14 mouse cellular contexts compared by ENCODE assay signal in genomic region chr10:95615849-95616650, GRCm38 (mm10). TPM values are rescaled to one million over a fixed set of nuclear protein-coding genes. Genes with fewer than 3 reads are reported as not detected.
A peak's percentile ranks its signal among the peaks of the same experiment; 100 is the strongest.
DNase-seq lines count a peak whose midpoint lies in the region; ATAC-seq and TF ChIP-seq lines count a peak whose summit lies in the region.
"Had no signal": no experiment of that assay in that cellular context is flagged by ENCODE, and none has a peak within 500 bp of the region (broad histone marks: within the 10 kb centered on the region; RNA-seq: fewer than 3 reads in every experiment).

No protein-coding gene starts in this region.

- 0 out of 2 replicates have a peak overlapping the region, but pooled peaks have one; percentile 10 for H3K27ac ChIP-seq in heart, embryonic 10.5 days
- H3K27ac ChIP-seq in heart, embryonic 11.5 days (ENCODE audit: low read depth, low read length): no peak overlapping the region
- H3K27ac ChIP-seq in ES-Bruce4 (ENCODE audit: insufficient read depth, low read length): no peak overlapping the region
- H3K27ac ChIP-seq in limb, embryonic 14.5 days (replicated peaks; ENCODE audit: low read depth, low read length): no peak overlapping the region
- H3K27ac ChIP-seq in stomach, postnatal 0 days (replicated peaks): no peak overlapping the region
- H3K27ac ChIP-seq: embryonic facial prominence, embryonic 13.5 days; heart, embryonic 15.5 days; hindbrain, embryonic 14.5 days had no signal

- TF ChIP-seq POLR2A in ES-Bruce4 (IDR thresholded peaks at IDR 0.05; ENCODE audit: insufficient read depth, low read length): no peak
- no peak for TF ChIP-seq POLR2A in limb, embryonic 14.5 days (IDR thresholded peaks at IDR 0.05; ENCODE audit: borderline replicate concordance, extremely low read depth, insufficient read depth, insufficient read length)

- no peaks in the 10 kb centered on the region for H3K36me3 ChIP-seq in heart, embryonic 10.5 days
- no peaks in the 10 kb centered on the region for H3K36me3 ChIP-seq in heart, embryonic 11.5 days (ENCODE audit: control insufficient read depth, insufficient read depth, low read length)
- no peaks in the 10 kb centered on the region for H3K36me3 ChIP-seq in ES-Bruce4 (ENCODE audit: control insufficient read depth, insufficient read depth, low read length, poor library complexity, severe bottlenecking)
- H3K36me3 ChIP-seq in limb, embryonic 14.5 days (ENCODE audit: control insufficient read depth, insufficient read depth, low read length): no peaks in the 10 kb centered on the region
- H3K36me3 ChIP-seq in stomach, postnatal 0 days (ENCODE audit: control insufficient read depth, insufficient read depth, low read length): no peaks in the 10 kb centered on the region
- H3K36me3 ChIP-seq: embryonic facial prominence, embryonic 13.5 days; heart, embryonic 15.5 days had no signal

- H3K9ac ChIP-seq in heart, embryonic 11.5 days (ENCODE audit: low read depth, low read length): no peak overlapping the region
- peak overlapping the region; percentile 55 for H3K9ac ChIP-seq in ES-Bruce4 (ENCODE audit: low read depth, poor library complexity, severe bottlenecking)
- no peak overlapping the region for H3K9ac ChIP-seq in limb, embryonic 14.5 days (ENCODE audit: low read depth, low read length, severe bottlenecking)
- H3K9ac ChIP-seq in stomach, postnatal 0 days (ENCODE audit: low read length): no peak overlapping the region
- H3K9ac ChIP-seq: embryonic facial prominence, embryonic 13.5 days; heart, embryonic 15.5 days; hindbrain, embryonic 14.5 days had no signal

- no peak for DNase-seq in heart, embryonic 10.5 days (ENCODE audit: low spot score)
- peak; percentile 30 for DNase-seq in CD4-positive helper T cell, adult 2 months (ENCODE audit: low read depth, low spot score)
- peak; percentile 27 for DNase-seq in limb, embryonic 14.5 days (ENCODE audit: low spot score)
- DNase-seq in thymus, postnatal 36 days: no peak
- no peak for DNase-seq in stomach, postnatal 0 days (ENCODE audit: low spot score)
- DNase-seq: gastrocnemius, postnatal 14 days; lung, adult 2 months; thymus, postnatal 14 days had no signal

- no peaks in the 10 kb centered on the region for H3K9me3 ChIP-seq in heart, embryonic 10.5 days
- no peaks in the 10 kb centered on the region for H3K9me3 ChIP-seq in heart, embryonic 11.5 days (replicated peaks; ENCODE audit: control insufficient read depth, low read length)
- H3K9me3 ChIP-seq in ES-Bruce4 (replicated peaks; ENCODE audit: control insufficient read depth, insufficient read depth, low read length, poor library complexity, severe bottlenecking): no peaks in the 10 kb centered on the region
- H3K9me3 ChIP-seq in limb, embryonic 14.5 days (ENCODE audit: control insufficient read depth, low read length): no peaks in the 10 kb centered on the region
- no peaks in the 10 kb centered on the region for H3K9me3 ChIP-seq in stomach, postnatal 0 days (ENCODE audit: control insufficient read depth, low read length)
- H3K9me3 ChIP-seq: embryonic facial prominence, embryonic 13.5 days; heart, embryonic 15.5 days; megakaryocyte, embryonic 14.5 days had no signal

- 0 out of 2 replicates have a peak overlapping the region, but pooled peaks have one; percentile 3 for H3K4me3 ChIP-seq in heart, embryonic 10.5 days
- H3K4me3 ChIP-seq in heart, embryonic 11.5 days (ENCODE audit: low read depth, low read length): no peak overlapping the region
- peak overlapping the region; percentile 35; the same call in 1 of the 2 replicates for H3K4me3 ChIP-seq in ES-Bruce4 (ENCODE audit: low read depth, low read length)
- H3K4me3 ChIP-seq in limb, embryonic 14.5 days (replicated peaks; ENCODE audit: low read length): no peak overlapping the region
- no peak overlapping the region for H3K4me3 ChIP-seq in stomach, postnatal 0 days (ENCODE audit: low read depth, low read length)
- H3K4me3 ChIP-seq: embryonic facial prominence, embryonic 13.5 days; heart, embryonic 15.5 days; megakaryocyte, embryonic 14.5 days had no signal

- no peak for TF ChIP-seq CTCF in ES-Bruce4 (IDR thresholded peaks at IDR 0.05; ENCODE audit: low read depth, low read length)
- no peak for TF ChIP-seq CTCF in stomach, postnatal 0 days (IDR thresholded peaks at IDR 0.05; ENCODE audit: low read depth)

- H3K4me2 ChIP-seq in heart, embryonic 11.5 days: no peak overlapping the region
- 0 out of 2 replicates have a peak overlapping the region, but pooled peaks have one; percentile 3 for H3K4me2 ChIP-seq in limb, embryonic 14.5 days (replicated peaks; ENCODE audit: low read depth, low read length, severe bottlenecking)
- H3K4me2 ChIP-seq in stomach, postnatal 0 days (replicated peaks; ENCODE audit: low read depth): no peak overlapping the region
- H3K4me2 ChIP-seq: embryonic facial prominence, embryonic 13.5 days; heart, embryonic 15.5 days; hindbrain, embryonic 14.5 days had no signal

- H3K4me1 ChIP-seq in heart, embryonic 10.5 days: peaks cover 7% of the 10 kb centered on the region
- peaks cover 4% of the 10 kb centered on the region for H3K4me1 ChIP-seq in heart, embryonic 11.5 days (ENCODE audit: control insufficient read depth, insufficient read depth, low read length)
- peaks cover 4% of the 10 kb centered on the region for H3K4me1 ChIP-seq in ES-Bruce4 (ENCODE audit: control insufficient read depth, insufficient read depth, low read length)
- H3K4me1 ChIP-seq in limb, embryonic 14.5 days (ENCODE audit: control insufficient read depth, insufficient read depth, low read length): peaks cover 6% of the 10 kb centered on the region; the same call in 1 of the 2 replicates
- no peaks in the 10 kb centered on the region for H3K4me1 ChIP-seq in stomach, postnatal 0 days (replicated peaks; ENCODE audit: control insufficient read depth, insufficient read depth)

- 66% methylated on average over 25 of the region's 25 CpGs for WGBS in heart, embryonic 10.5 days
- WGBS in heart, embryonic 11.5 days (ENCODE audit: insufficient replicate concordance): 67% methylated on average over 25 of the region's 25 CpGs
- 72% methylated on average over 25 of the region's 25 CpGs for WGBS in limb, embryonic 14.5 days
- 72% methylated on average over 25 of the region's 25 CpGs for WGBS in stomach, postnatal 0 days

- no peaks in the 10 kb centered on the region; the same call in 1 of the 2 replicates for H3K27me3 ChIP-seq in heart, embryonic 10.5 days (ENCODE audit: insufficient read depth, poor library complexity, severe bottlenecking)
- H3K27me3 ChIP-seq in heart, embryonic 11.5 days (ENCODE audit: control insufficient read depth, insufficient read depth, low read length): no peaks in the 10 kb centered on the region
- H3K27me3 ChIP-seq in ES-Bruce4 (ENCODE audit: control insufficient read depth, insufficient read depth, low read length, poor library complexity, severe bottlenecking): no peaks in the 10 kb centered on the region
- no peaks in the 10 kb centered on the region for H3K27me3 ChIP-seq in limb, embryonic 14.5 days (ENCODE audit: control insufficient read depth, insufficient read depth, low read length)
- H3K27me3 ChIP-seq in stomach, postnatal 0 days (ENCODE audit: control insufficient read depth, insufficient read depth, low read length): no peaks in the 10 kb centered on the region
- H3K27me3 ChIP-seq: embryonic facial prominence, embryonic 13.5 days; heart, embryonic 15.5 days had no signal

- no peak for TF ChIP-seq EP300 in ES-Bruce4 (IDR thresholded peaks at IDR 0.05; ENCODE audit: insufficient read depth, low read depth, low read length)
- no peak for TF ChIP-seq EP300 in stomach, postnatal 0 days (optimal IDR thresholded peaks at IDR 0.05)

- ATAC-seq in heart, embryonic 11.5 days (replicated peaks; ENCODE audit: insufficient number of reproducible peaks, low FRiP score, low TSS enrichment): no peak
- no peak; the same call in 1 of the 2 replicates for ATAC-seq in limb, embryonic 14.5 days (ENCODE audit: low FRiP score, low read depth)
- no peak for ATAC-seq in stomach, postnatal 0 days (ENCODE audit: low FRiP score, low TSS enrichment)

RNA-seq across cellular contexts. Expression of gene Nudt4, which starts 52.1 kb away (rescaled TPM):
- 92.7 and 104 TPM in 2 replicates for polyA plus RNA-seq in heart, embryonic 10.5 days (2016; fragmentation: Nextera tagmentation; extraction: Ambion mirVana)
- 134 and 147 TPM in 2 replicates for polyA plus RNA-seq in heart, embryonic 11.5 days (2014; fragmentation: Nextera tagmentation; extraction: Ambion mirVana)
- polyA plus RNA-seq in ES-Bruce4 (2011; ENCODE audit: insufficient read depth, insufficient read length, low read depth, missing spikeins): 128 and 133 TPM in 2 replicates
- 58.7 and 64.7 TPM in 2 replicates for polyA plus RNA-seq in limb, embryonic 14.5 days (2012; rRNA removed)
- 108 and 121 TPM in 2 replicates for polyA plus RNA-seq in limb, embryonic 14.5 days (2014; fragmentation: Nextera tagmentation; extraction: Ambion mirVana)
- polyA plus RNA-seq in stomach, postnatal 0 days (2015; fragmentation: Nextera tagmentation; extraction: Ambion mirVana): 46.1 and 47.5 TPM in 2 replicates

RNA-seq across cellular contexts. Expression of gene Anapc15-ps, which starts 57.2 kb away (rescaled TPM):
- polyA plus RNA-seq in heart, embryonic 10.5 days (2016; fragmentation: Nextera tagmentation; extraction: Ambion mirVana): not detected in 2 replicates
- not detected in 2 replicates for polyA plus RNA-seq in heart, embryonic 11.5 days (2014; fragmentation: Nextera tagmentation; extraction: Ambion mirVana)
- 3.4 TPM in 1 of 2 replicates, not detected in the other for polyA plus RNA-seq in ES-Bruce4 (2011; ENCODE audit: insufficient read depth, insufficient read length, low read depth, missing spikeins)
- polyA plus RNA-seq in limb, embryonic 14.5 days (2012; rRNA removed): 0.31 TPM in 1 of 2 replicates, not detected in the other
- not detected in 2 replicates for polyA plus RNA-seq in limb, embryonic 14.5 days (2014; fragmentation: Nextera tagmentation; extraction: Ambion mirVana)
- polyA plus RNA-seq in stomach, postnatal 0 days (2015; fragmentation: Nextera tagmentation; extraction: Ambion mirVana): not detected in 2 replicates
- polyA plus RNA-seq: embryonic facial prominence, embryonic 13.5 days; heart, embryonic 15.5 days; hindbrain, embryonic 14.5 days; lung, adult 2 months had no signal

Comparison
In these comparisons a context has a peak if more than half of its experiments do, and no peak if none do; other contexts are left out.
1. H3K4me3 ChIP-seq: peak in heart, embryonic 10.5 days (single experiment) and ES-Bruce4 (single experiment); none in heart, embryonic 11.5 days (single experiment), limb, embryonic 14.5 days (single experiment) and stomach, postnatal 0 days (single experiment).
2. DNase-seq: peak in CD4-positive helper T cell, adult 2 months (single experiment) and limb, embryonic 14.5 days (single experiment); none in heart, embryonic 10.5 days (single experiment), thymus, postnatal 36 days (0 of 2) and stomach, postnatal 0 days (single experiment).